Mouse (Mus musculus) mesoderm, embryonic 11.5 days (tissue): ENCODE data around the gene Wdr20.
A peak's percentile ranks its signal among the peaks of the same experiment; 100 is the strongest.
"Not testable (repeated sequence)": the region's sequence is repeated elsewhere in the genome, so short reads cannot be mapped to it uniquely, and the experiment has no call there.

Source experiments
- DNase-seq: peaks from one replicate; pipeline ENCODE4 v3.0.0-alpha.2; 2012; ENCODE audit warnings: low read depth, low spot score

Gene Wdr20

DNA sequence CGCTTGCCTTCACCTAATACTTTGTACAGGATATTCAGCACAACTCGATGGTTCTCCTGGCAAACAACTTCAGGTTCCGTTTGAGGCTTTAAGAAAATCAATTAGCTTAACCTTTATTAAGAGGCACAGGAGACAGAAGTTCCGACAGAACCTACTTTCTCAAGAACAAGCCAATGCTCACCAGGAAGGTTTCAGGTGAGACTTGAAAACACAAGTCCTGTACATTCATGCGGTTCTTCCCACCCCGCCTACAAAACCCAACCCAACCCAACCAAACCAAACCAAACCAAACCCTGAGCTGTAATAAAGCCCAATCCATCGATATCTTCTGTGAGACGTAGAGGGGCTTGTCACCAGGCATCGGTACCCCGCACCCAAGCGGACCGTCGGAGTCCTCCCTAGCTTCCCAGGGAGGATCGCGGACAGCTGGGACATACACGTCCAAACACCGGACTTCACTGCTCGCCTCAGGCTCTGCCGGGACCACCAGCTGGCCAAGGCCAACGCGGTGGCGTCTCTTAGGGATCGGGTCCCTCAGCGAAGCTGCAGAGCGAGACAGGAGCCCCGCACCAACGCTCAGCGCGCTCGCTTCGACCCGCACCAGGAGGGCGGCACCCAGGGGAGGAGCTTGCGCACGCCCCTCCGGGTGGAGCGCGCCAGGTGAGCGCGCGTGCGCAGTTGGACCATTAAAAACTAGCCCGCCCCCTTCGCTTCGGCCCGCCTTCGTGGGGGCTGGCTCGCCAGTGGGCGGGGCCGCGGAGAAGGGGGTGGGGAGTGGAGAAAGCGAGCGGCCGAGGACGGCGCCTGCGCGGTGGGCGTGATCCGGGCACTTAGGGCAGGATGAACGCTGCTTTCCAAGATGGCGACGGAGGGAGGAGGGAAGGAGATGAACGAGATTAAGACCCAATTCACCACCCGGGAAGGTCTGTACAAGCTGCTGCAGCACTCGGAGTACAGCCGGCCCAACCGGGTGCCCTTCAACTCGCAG lies at the start of gene Wdr20:
Gene Wdr20 (plus strand): TSS at position 775 of the 988 bp plus-strand sequence.
- peak; percentile 97 for DNase-seq

DNA sequence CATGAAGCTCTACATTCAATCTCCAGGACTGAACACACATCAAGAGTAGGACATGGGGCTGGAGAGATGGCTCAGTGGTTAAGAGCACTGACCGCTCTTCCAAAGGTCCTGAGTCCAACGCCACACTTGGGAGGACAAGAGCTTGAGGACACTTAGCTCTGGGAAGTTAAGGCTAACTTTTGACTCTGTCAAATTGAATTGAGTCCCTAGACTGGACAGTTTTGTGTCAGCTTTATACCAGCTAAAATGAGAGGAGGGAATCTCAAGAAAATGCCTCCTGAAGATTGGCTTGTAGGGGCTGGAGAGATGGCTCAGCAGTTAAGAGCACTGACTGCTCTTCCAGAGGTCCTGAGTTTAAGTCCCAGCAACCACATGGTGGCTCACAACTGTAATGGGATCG lies 48.8 kb upstream of the Wdr20 start:
- not testable (repeated sequence) for DNase-seq

DNA sequence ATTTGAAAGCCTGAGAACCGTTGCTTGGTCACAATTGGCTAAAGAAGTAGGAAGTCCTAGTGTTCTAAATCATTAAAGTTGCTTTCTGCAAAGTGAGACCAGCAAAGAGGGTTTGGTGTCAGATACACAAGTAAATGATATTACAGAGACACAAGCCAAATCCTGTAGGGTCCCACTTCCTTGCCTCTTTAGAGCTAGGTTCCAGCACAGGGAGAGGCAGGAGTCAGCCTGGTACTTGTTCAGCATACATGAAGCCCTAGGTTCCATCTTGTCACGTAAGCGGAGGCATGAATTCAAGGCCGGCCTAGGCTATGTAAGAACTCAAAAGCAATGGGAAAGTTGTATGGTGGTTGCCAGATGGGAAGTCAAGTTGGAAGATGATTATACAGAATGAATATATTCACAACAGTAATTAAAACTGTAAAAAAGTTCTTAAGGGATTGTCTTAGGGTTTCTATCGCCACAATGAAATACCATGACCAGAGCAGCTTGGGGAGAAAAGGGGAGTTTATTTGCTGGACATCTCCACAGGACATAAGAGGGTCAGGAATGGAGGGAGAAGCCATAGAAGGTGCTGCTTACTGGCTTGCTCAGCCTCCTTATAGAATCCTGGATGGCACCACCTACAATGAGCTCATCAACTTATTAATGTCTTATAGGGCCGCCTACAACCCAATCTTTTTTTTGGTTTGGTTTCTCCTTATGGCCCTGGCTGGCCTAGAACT lies 47.7 kb upstream of the Wdr20 start:
- DNase-seq = no peak

DNA sequence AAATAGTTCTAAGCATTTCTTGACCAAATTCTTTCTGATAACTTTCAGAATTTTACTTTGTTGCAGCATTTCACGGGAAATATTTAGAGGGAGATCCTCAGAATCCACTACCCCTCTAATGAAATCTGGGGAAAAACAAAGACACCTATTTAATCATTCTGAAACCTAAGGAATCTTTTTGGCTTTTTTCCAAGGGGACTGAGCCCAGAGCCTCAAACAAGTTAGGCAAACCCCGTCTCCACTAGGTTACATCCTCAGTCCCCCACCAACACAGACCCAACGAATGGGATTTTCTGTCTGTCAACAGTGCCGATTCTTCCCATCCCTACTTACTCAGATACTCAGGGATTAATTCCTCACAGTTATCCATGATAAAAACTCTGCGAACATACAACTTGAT lies 44.4 kb upstream of the Wdr20 start:
- DNase-seq = not testable (repeated sequence)

DNA sequence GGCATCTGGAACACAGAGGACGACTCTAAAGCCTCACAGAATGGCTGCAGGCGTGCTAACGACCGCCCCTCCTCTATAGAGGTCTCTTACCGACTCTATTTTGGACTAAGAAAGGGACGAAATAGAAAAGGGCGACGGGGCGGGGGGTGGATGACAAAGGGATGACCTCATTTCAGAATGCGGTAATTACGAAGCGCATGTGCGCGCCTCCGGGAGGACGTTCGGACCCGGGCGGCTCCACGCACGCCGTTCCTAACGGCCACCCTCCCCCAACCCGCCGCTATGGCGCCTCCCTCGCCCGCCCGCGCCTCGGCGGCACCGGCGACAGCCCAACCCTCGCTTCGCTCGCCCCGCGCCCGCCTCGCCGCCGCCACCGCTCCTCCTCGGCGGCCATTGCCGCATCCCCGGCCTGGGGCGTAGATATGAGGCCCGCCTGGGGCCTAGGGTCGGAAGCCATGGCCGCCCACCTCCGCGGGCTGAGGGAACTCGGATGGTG lies 42.0 kb upstream of the Wdr20 start:
- peak; percentile 76 for DNase-seq

DNA sequence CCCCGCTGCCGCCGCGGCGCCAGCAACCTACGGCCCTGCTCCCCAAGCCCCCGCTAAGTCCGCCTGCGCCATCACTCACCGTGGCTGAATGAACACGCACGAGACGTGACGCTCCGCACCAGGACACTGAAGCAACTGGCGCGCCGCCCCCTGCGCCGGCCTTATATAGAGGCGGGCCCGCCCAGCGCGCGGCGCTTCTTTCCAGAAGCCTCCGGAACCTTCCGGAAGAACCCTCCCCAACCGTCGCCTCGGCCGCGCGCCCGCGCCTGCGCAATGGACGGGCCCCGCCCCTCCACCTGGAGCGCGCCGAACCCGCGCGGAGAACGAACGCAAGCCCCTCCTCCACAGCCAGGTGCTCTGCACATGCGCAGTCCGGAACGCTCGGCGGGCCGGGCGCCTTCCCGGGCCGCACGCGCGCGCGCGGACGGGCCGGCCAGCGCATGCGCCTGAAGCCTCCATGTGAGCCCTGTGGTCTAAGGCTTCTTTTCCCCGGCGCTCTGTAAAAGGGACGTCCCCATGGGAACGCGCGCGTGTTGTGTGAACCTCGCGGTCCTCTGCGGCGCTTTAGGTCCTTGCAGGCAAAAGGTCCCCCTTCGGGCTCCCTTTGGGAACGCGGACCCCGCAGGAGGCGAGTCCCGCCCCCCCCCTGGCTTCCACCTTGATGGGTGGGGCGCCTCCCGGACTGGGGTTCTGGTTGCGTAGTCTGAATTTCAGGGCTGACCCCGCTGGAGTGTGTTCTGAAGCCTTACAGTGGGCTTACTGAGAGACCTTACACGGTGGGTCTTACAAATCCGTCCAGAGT lies 41.4 kb upstream of the Wdr20 start:
- peak; percentile 97 for DNase-seq

DNA sequence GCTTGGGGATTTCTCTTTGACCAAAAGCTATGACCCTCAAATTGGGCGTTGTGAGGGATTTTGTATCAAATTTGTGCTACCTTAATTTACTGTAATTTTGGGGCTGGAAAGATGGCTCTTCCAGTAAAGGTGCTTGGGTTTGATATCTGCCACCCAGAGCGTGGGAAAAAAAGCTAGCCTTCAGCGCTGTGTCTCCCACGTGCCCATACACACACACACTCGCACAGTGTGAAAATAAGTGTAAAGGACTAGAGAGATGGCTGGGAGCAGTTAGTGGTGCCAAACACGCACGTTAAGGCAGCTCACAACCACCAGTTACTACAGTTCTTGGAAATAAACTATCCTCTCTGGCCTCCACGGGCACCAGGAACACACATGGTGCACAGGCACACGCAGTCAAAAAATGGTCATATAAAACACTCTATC lies 40.8 kb upstream of the Wdr20 start:
- no peak for DNase-seq

DNA sequence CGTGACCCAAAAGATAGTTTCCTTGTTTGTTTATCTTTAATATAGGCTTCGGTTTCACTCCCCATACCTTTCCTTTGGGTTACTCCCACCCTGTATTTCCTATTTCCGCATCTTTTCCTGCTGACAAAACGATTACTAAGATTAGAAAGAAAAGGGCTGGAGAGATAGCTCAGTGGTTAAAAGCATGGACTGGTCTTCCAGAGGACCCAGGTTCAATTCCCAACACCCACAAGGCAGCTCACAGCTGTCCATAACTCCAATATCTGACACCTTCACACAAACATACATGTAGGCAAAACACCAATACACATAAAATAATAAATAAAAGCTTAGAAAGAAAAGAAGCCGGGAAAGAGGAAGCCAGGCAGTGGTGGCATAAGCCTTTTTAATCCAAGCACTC lies 40.3 kb upstream of the Wdr20 start:
- no peak for DNase-seq

DNA sequence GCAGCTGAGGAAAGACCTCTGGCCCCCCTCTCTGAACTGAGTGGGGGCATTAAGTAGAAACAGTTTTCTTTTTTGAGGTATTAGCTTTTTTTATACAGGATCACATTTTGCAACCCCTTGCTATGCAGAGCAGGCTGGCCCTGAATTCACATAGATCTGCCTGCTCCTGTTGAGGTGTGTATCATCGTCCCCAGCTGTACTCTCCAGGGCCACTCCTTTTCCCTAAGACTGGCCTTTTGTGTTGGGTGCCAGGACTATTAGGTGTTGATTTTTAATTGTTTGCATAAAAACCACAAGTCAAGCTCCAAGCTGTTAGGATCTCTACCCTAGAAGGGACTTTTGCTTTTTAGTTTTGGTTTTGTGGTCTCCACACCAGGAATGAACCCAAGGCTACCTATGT lies 39.7 kb upstream of the Wdr20 start:
- no peak for DNase-seq

DNA sequence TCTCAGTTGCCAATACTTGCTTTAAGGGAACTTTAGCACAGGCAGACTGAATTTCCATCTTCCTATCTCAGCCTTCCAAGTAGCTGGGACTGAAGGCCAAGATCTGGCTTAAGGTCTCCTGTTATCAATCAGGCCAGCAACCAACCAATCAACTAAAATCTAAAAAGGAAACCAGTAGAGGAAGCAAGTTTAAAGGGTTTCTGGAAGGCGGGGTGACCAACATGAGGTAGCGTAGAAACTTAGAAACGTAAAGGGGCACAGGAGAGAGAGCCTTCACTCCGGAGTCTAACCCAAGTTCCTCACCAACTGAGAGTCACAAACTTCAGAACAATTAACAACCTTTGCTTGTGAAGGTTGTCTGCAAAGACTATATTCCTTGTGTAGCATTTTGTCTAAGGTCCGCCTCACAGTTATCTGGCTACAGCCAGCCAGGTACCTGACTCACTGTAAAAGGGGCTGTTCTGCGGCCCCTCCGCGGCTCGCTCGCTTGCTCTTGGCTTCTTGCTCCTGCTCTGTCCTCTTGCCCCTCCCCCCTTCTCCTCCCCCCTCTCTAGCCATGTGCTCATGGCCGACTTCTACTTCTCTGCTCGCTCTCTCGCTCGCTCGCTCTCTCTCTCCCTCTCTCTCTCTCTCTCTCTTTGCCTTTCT lies 39.1 kb upstream of the Wdr20 start:
- DNase-seq = no peak

DNA sequence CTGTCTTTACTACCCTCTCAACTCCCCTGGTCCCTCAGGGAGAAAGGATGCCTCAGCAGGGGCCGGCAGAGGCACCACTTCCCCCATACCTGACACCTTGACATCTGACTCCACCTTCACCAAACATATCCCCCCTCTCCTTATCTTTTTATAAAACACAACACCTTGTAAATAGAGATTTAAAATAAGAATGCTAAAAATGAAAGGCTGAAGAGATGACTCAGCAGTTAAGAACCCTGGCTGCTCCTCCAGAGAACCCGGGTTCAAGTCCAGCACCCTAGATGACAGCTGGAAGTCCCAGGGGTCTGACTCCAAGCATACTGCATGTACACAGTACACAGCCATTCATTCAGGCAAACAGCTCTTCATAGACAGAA lies 38.6 kb upstream of the Wdr20 start:
- DNase-seq = no peak

DNA sequence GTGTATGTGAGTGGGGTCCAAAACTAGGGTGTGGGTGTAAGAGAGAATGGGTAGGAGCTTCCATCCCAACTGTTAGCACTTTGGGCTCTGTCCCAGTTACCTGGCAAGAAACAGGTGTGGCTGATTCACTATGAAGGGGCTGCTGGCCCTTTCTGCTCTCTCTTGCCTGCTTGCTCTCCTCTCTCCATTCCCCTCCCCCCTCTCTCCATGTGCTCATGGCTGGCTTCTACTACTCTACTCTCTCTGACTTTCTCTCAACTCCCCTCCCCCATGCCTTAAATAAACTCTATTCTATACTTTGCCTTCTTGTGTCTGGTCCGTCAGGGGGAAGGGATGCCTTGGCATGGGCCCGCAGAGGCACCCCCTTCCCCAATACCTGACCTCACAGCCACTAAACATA lies 37.0 kb upstream of the Wdr20 start:
- no peak for DNase-seq

DNA sequence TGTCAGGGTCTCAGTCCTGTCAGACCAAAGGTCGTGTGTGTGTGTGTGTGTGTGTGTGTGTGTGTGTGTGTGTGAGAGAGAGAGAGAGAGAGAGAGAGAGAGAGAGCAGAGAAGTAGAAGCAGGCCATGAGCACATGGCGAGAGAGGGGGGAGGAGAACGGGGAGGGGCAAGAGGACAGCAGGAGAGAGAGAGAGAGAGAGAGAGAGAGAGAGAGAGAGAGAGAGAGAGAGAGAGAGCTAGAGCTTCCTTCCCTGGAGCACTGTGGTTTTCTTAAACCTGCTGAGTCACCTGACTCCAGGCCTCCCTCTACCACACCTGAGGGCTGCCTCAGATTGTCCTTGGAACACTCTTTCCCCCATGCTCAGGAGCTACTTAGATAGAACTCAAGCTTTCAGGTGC lies 36.4 kb upstream of the Wdr20 start:
- not testable (repeated sequence) for DNase-seq

DNA sequence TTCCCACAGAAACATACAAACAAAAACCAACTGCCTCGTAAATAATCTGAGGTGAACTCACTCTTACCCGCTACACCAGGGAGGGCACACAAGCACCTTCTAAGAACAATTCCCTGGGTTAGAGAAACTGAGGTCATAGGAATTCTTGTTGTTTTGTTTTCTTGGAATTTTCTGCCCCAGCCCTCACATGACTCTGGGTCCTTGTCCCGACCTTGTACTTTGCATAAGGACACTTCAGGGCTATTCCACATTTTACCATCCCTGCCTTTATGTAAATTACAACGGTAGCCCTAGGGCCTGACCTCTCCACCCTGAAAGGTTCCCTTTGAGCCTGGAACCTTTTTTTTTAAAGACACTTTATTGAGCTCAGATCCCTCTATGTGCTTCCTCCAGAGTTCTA lies 35.2 kb upstream of the Wdr20 start, which contains the start of gene Hsp90aa1:
Gene Hsp90aa1 (minus strand): TSS at position 173 of the 400 bp plus-strand sequence.
- no peak for DNase-seq

DNA sequence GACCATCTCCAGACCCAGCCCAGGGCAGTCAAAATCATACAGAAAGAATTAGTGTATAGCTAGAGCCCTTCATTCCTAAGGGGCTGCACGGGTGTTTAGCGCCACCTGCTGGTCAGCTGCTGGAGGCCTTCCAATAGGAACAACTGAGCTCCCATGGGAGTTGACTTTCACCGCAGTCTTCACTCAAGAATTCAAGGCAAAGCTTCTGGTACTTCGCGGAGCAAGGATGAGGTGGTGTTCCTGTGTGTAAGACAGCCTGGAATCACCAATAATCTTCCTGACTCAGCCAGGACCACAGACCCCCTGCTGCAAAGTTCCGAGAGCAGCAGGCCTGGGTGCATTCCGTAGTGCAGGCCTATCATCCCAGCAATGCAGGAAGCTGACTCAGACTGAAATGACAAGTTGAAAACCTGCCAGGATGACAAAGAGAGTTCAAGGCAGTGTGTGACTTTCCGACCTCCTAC lies 34.7 kb upstream of the Wdr20 start:
- DNase-seq = peak; percentile 94

DNA sequence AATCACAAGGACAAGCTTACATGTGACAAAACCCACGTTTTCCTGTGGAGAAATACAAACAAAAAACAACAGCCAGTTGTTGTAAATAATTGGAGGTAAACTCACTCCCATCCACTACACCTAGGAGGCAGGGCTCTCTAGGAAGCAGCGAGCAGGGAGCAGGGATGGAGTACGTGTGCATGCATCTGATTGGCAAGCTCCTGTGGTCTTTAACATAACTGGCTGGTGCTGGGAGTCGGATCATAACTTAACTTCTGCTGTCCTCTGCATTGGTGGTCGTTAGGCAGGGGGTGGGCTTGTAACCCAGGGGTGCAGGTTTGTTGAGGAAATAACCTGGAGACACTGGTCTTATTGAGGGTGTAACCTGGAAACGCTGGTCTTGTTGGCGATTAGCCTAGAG lies 34.1 kb upstream of the Wdr20 start:
- no peak for DNase-seq

DNA sequence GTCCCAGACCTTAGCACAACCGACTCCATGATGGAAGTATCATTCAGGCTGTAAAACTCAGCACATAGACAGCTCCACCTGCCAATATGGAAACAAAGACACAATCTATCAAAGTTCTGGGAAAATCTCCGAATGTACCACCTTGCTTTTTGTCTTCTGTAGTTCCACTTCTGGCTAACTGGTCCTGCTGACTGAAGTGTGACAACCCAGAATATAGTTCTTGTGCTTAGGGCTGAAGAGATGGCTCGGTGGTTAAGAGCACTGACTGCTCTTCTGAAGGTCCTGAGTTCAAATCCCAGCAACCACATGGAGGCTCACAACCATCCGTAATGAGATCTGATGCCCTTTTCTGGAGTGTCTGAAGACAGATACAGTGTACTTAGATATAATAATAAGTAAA lies 32.3 kb upstream of the Wdr20 start:
- DNase-seq = not testable (repeated sequence)

DNA sequence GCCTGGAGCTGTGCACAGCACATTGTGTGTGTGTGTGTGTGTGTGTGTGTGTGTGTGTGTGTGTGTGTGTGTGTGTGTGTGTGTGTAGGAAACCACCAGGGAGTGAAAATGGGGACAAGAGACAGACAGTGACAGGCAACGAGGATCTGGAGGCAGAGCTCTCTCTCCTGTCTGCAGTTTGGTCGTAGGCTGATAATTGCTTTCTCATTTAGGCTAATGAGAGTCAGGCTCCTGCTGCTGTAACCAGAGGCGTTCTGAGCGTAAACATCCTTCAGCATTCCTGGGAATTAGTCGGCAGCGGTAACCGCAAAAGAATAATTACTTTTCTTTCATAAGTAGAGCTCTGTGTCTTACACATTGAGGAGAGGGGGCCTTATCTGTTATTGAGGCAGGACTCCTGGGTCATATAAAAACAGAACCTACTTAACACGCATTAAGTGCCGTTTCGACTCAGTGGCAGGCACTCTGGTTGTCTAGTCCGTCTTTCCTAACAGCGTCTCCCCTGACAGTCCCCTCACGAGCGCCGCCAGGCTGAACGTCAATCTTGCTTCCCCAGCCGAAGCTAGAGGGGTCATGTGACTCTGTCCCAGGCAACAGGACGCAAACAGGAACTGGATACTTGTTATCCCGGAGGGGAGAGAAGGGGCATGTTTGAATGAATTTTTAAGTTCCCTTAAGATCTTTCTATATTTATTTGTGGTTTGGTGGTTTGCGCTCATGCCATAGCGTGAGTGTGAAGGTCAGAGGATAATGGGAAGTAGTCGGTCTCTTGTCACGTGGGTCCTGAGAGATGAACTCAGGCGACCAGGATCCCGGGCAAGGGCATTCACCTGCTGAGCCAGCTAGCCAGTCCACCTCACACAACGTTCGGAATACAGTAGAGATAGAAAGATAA lies 31.2 kb upstream of the Wdr20 start:
- peak; percentile 61 for DNase-seq

DNA sequence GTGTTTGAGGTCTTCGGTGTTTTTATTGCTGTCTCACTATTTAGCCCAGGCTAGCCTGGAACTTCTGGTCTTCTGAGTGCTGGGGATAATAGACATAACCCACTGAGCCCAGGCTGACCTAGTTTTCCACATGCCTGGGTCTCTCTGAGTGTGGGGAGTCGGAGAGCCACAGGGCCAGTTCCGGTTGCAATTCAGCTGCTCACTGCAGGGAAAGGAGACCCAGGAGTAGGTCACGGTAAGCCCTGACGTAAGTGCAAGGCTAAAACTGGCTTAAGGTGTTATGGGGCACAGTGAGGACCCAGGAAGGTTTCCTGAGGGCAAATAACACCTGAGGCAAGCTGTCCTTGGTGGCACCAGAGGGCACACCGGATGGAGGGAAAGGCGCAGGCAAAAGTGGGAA lies 30.3 kb upstream of the Wdr20 start:
- DNase-seq = no peak

DNA sequence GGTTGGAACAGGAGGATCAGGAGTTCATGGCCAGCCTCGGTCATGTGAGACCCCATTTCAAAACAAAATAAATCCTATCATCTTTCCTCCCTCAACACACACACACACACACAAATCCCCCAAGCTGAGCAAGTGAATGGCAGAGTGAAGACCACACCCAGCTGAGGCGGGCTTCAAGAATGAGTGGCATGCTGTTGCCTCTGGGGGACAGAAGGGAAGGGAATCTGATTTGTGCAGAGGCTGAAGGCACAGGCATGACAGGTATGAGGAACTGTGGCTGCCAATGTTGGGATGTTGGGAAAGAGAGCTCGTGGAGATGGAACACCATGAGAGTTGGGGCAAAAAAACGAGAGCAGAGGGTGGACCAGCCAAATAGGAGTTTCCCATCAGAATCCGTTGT lies 26.5 kb upstream of the Wdr20 start:
- DNase-seq = no peak
